Mouse (Mus musculus): ENCODE results near the gene Rpl23a. TPM values are rescaled to one million over a fixed set of nuclear protein-coding genes. Genes with fewer than 3 reads are reported as not detected.

Gene Rpl23a
- total and polyA plus RNA-seq, 3 experiments: 2,992 to 3,939 (median 3,361) TPM

DNA sequence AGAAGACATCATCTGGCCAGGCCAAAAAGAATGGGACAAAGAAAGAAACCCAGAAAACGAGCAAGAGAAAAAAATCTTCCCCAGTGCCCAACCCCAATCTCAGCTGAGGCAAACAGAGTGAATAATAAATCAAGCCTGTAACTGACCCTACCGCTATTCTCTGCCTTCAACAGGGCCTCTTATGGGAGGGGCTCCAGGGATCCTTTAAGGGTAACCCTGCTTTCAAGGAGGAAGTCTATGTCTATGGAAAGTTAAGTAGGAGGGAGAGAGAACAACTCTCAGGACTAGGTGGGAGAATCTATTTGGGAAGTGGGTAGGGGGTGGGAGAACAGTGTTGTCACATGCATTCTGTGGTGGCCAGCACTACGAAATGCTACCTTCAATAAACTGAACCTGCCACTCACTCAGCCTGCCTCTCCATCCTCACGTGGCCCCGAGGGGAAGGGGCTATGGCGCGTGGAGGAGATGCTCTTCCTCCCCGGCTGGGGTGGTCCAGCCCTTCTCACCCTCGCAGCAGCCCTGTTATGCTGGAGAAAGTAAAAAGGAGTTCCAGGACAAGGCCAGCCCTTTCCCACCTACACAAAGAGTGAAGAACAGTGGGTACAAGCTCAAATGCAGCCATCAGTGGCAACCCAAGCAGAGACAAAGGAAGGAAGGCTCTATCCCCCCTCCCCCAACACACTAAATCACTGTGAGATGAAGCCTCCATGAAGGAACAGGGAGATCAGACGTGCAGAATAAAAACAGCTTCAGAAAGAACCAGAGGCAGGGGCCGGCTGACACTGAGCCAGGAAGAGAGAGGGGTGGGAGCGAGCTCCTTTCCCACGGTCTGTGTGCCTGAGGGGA is 22.2 kb upstream of the Rpl23a start:
- Histone ChIP-seq H3K36me3 (replicated peaks in 1 of 2; ENCODE audit: control insufficient read depth in 1 of 2, insufficient read depth in 1 of 2, low read length in 1 of 2) (peaks cover 70 to 87% of the 10 kb centered on the region in 2 experiments), H3K4me2 (ENCODE audit: insufficient read depth, low read depth, poor library complexity, severe bottlenecking) (no peak overlapping the region), H3K4me1 (ENCODE audit: control insufficient read depth in 1 of 2, insufficient read depth in 2 of 2) (peaks cover 5 to 16% of the 10 kb centered on the region in 2 experiments; a peak in 3 of 4 replicates), H3K9me3 (replicated peaks; ENCODE audit: low read length) (no peaks in the 10 kb centered on the region), H3K4me3 (replicated peaks in 1 of 3; ENCODE audit: low read depth in 2 of 3, low read length in 2 of 3, poor library complexity in 1 of 3) (no peak overlapping the region), H3K9ac (ENCODE audit: insufficient read depth, low read depth) (no peak overlapping the region), H3K79me2 (replicated peaks; ENCODE audit: control insufficient read depth, extremely low read depth, insufficient read depth, poor library complexity, severe bottlenecking) (no peaks in the 10 kb centered on the region), H3K27me3 (replicated peaks) (no peaks in the 10 kb centered on the region), H3K27ac (ENCODE audit: insufficient read depth, low read depth) (no peak overlapping the region)
- DNase-seq (ENCODE audit: extremely low read depth): no peak
- dilution Hi-C loops (cut with MboI; ENCODE audit: extremely low pct_ligation_motif_present, extremely low pct_unique_long_range_greater_than_20kb, low sequenced_read_pairs): no loop called here
- in situ Hi-C loops (cut with MboI; ENCODE audit: low pct_ligation_motif_present, low pct_unique_long_range_greater_than_20kb, low sequenced_read_pairs): no loop called here
- TF ChIP-seq E2F4 (IDR thresholded peaks at IDR 0.05; ENCODE audit: insufficient replicate concordance, low read depth, low read length): no peak
- TF ChIP-seq CHD2 (IDR thresholded peaks at IDR 0.05; ENCODE audit: low read length): no peak
- no peak for TF ChIP-seq TBP (conservative IDR thresholded peaks at IDR 0.05; ENCODE audit: low read depth, low read length)
- TF ChIP-seq MAX (IDR thresholded peaks at IDR 0.05; ENCODE audit: low read length): no peak
- no peak for TF ChIP-seq POLR2A (IDR thresholded peaks at IDR 0.05; ENCODE audit: low read depth, low read length)
- no peak for TF ChIP-seq ELF1 (IDR thresholded peaks at IDR 0.05; ENCODE audit: low read depth, low read length)

DNA sequence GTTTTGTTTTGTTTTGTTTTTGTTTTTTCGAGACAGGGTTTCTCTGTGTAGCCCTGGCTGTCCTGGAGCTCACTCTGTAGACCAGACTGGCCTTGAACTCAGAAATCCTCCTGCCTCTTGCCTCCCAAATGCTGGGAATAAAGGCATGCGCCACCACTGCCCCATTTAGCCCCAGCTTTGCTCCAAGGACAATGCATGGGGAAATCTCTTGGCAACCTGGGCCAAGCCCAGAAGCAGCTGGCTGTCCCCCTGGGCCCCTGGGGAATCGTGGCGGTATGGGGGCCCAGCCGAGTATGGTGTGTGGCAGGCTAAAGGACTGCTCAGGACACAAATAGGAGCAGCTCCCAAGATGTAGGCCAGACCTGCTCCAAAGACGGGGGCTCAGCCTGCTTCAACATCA is 20.9 kb upstream of the Rpl23a start:
- H3K4me1 ChIP-seq (ENCODE audit: control insufficient read depth in 1 of 2, insufficient read depth in 2 of 2): peaks cover 5 to 16% of the 10 kb centered on the region in 2 experiments; a peak in 3 of 4 replicates
- in situ Hi-C loops (cut with MboI; ENCODE audit: low pct_ligation_motif_present, low pct_unique_long_range_greater_than_20kb, low sequenced_read_pairs) (no loop called here), dilution Hi-C loops (cut with MboI; ENCODE audit: extremely low pct_ligation_motif_present, extremely low pct_unique_long_range_greater_than_20kb, low sequenced_read_pairs) (no loop called here)
- no peaks in the 10 kb centered on the region for H3K9me3 ChIP-seq (replicated peaks; ENCODE audit: low read length)
- no peak overlapping the region for H3K4me3 ChIP-seq (replicated peaks in 1 of 3; ENCODE audit: low read depth in 2 of 3, low read length in 2 of 3, poor library complexity in 1 of 3)
- no peak overlapping the region for H3K9ac ChIP-seq (ENCODE audit: insufficient read depth, low read depth)
- TF ChIP-seq POLR2AphosphoS2 (IDR thresholded peaks at IDR 0.05; ENCODE audit: low read depth, low read length) (no peak), RCOR1 (conservative IDR thresholded peaks at IDR 0.05; ENCODE audit: low read depth, low read length) (no peak), UBTF (IDR thresholded peaks at IDR 0.05; ENCODE audit: low read depth, low read length) (no peak), ZMIZ1 (IDR thresholded peaks at IDR 0.05; ENCODE audit: low read depth, low read length) (no peak), USF1 (IDR thresholded peaks at IDR 0.05; ENCODE audit: low read depth, low read length) (no peak), ZKSCAN1 (IDR thresholded peaks at IDR 0.05; ENCODE audit: borderline replicate concordance, low read depth, low read length) (no peak), MXI1 (IDR thresholded peaks at IDR 0.05; ENCODE audit: low read depth, low read length) (no peak), KAT2A (IDR thresholded peaks at IDR 0.05; ENCODE audit: insufficient replicate concordance, low read length) (no peak), BHLHE40 (IDR thresholded peaks at IDR 0.05; ENCODE audit: low read depth, low read length) (no peak), SIN3A (IDR thresholded peaks at IDR 0.05; ENCODE audit: low read length) (no peak), RAD21 (IDR thresholded peaks at IDR 0.05; ENCODE audit: low read depth, low read length) (no peak), MAZ (IDR thresholded peaks at IDR 0.05; ENCODE audit: low read depth, low read length) (no peak), TCF12 (IDR thresholded peaks at IDR 0.05; ENCODE audit: low read depth, low read length) (no peak), TBP (conservative IDR thresholded peaks at IDR 0.05; ENCODE audit: low read depth, low read length) (no peak), PAX5 (IDR thresholded peaks at IDR 0.05; ENCODE audit: low read length) (no peak), ZNF384 (IDR thresholded peaks at IDR 0.05; ENCODE audit: low read depth, low read length) (no peak), CHD1 (IDR thresholded peaks at IDR 0.05; ENCODE audit: low read depth, low read length) (no peak), MEF2A (IDR thresholded peaks at IDR 0.05; ENCODE audit: borderline replicate concordance, low read depth, low read length) (no peak), JUND (conservative IDR thresholded peaks at IDR 0.05; ENCODE audit: low read depth, low read length) (no peak)
- no peaks in the 10 kb centered on the region for H3K27me3 ChIP-seq (replicated peaks)
- H3K27ac ChIP-seq (ENCODE audit: insufficient read depth, low read depth): no peak overlapping the region
- H3K4me2 ChIP-seq (ENCODE audit: insufficient read depth, low read depth, poor library complexity, severe bottlenecking): no peak overlapping the region
- H3K79me2 ChIP-seq (replicated peaks; ENCODE audit: control insufficient read depth, extremely low read depth, insufficient read depth, poor library complexity, severe bottlenecking): no peaks in the 10 kb centered on the region
- DNase-seq (ENCODE audit: extremely low read depth): no peak
- peaks cover 59 to 74% of the 10 kb centered on the region in 2 experiments for H3K36me3 ChIP-seq (replicated peaks in 1 of 2; ENCODE audit: control insufficient read depth in 1 of 2, insufficient read depth in 1 of 2, low read length in 1 of 2)
